Mouse (Mus musculus) brain, embryonic 14.5 days (tissue): ENCODE measurements around the gene Cit.

Source experiments
- CTCF ChIP-seq: fragments of 200-500 bp; IDR thresholded peaks from 2 replicates; pipeline ENCODE4 v1.5.1; 2012; ENCODE audit warnings: inconsistent platforms, mild to moderate bottlenecking, moderate library complexity, borderline replicate concordance; ENCODE audit not compliant: insufficient read depth, insufficient read length; ENCODE audit errors: extremely low read depth
- POLR2A ChIP-seq: fragments of 200-500 bp; IDR thresholded peaks from 2 replicates; pipeline ENCODE4 v1.6.1; 2012; ENCODE audit warnings: mild to moderate bottlenecking, inconsistent platforms, borderline replicate concordance; ENCODE audit not compliant: poor library complexity, insufficient read depth, insufficient read length, severe bottlenecking; ENCODE audit errors: extremely low read depth

DNA sequence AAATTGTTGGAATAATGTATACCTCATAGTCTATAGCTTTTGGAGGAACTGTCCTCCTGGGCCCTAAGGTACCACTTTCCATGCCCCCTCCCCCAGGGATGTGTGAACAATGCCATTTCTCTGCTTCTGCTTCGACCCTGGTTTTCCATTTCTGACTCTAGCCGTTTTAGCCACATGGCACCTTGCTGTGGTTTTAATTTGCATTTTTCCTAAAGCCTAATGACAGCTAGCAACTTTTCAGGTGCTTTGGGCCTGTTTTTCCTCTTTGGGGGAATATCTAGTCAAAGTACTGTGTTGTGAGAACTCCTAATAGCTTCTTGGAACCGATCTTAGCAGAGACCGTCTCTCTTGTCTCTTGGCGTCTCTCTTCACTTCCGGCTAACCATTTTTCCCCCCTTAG, 139.3 kb downstream of the Cit start:
- TF ChIP-seq POLR2A (no peak), CTCF (no peak)
